Mouse (Mus musculus) heart, embryonic 12.5 days (tissue): ENCODE results near the gene Rin2. TPM values are rescaled to one million over a fixed set of nuclear protein-coding genes. Genes with fewer than 3 reads are reported as not detected.

ENCODE experiments used
- ATAC-seq: fragments of 200-750 bp; cut with Nextera tagmentation; 2 replicates; pipeline ENCODE4 v1.8.0; 2017; ENCODE audit warnings: moderate TSS enrichment, moderate library complexity; ENCODE audit not compliant: insufficient number of reproducible peaks, low FRiP score
- H3K27ac ChIP-seq: fragments of 300-500 bp; sonication (generic); 2 replicates; pipeline ENCODE4 v1.5.1; 2016; ENCODE audit warnings: mild to moderate bottlenecking, moderate library complexity; ENCODE audit not compliant: poor library complexity, severe bottlenecking
- H3K27me3 ChIP-seq: fragments of 300-500 bp; sonication (generic); replicated peaks from 2 replicates; pipeline ENCODE4 v1.6.1; 2016; ENCODE audit warnings: mild to moderate bottlenecking, moderate library complexity
- H3K36me3 ChIP-seq: fragments of 300-500 bp; sonication (generic); 2 replicates; pipeline ENCODE4 v1.6.1; 2016; ENCODE audit warnings: mild to moderate bottlenecking, moderate library complexity
- H3K4me1 ChIP-seq: fragments of 300-500 bp; sonication (generic); replicated peaks from 2 replicates; pipeline ENCODE4 v1.6.1; 2016; ENCODE audit warnings: mild to moderate bottlenecking
- H3K4me2 ChIP-seq: fragments of 300-500 bp; sonication (generic); 2 replicates; pipeline ENCODE4 v1.6.1; 2016; ENCODE audit warnings: mild to moderate bottlenecking, moderate library complexity
- H3K4me3 ChIP-seq: fragments of 300-500 bp; sonication (generic); 2 replicates; pipeline ENCODE4 v1.5.1; 2016; ENCODE audit warnings: mild to moderate bottlenecking
- H3K9ac ChIP-seq: fragments of 300-500 bp; sonication (generic); 2 replicates; pipeline ENCODE4 v1.6.1; 2016; ENCODE audit warnings: mild to moderate bottlenecking, moderate library complexity
- H3K9me3 ChIP-seq: fragments of 300-500 bp; sonication (generic); replicated peaks from 2 replicates; pipeline ENCODE4 v1.6.1; 2016; ENCODE audit warnings: mild to moderate bottlenecking, moderate library complexity
- WGBS: fragments of 180-500 bp; shearing (Covaris S2); methylation state at CpG from one replicate; pipeline ENCODE4 v1.1.7; 2016; 5-methylcytosine and 5-hydroxymethylcytosine counted together
- polyA plus RNA-seq: library from polyadenylated mRNA; unstranded; fragments of >200 nt; fragmentation: Nextera tagmentation; extraction: Ambion mirVana; gene quantifications from 2 replicates; pipeline ENCODE4 v1.2.1, GENCODE M21; 2016

Rin2 gene
- 19.0 and 22.7 TPM in 2 replicates for polyA plus RNA-seq

DNA sequence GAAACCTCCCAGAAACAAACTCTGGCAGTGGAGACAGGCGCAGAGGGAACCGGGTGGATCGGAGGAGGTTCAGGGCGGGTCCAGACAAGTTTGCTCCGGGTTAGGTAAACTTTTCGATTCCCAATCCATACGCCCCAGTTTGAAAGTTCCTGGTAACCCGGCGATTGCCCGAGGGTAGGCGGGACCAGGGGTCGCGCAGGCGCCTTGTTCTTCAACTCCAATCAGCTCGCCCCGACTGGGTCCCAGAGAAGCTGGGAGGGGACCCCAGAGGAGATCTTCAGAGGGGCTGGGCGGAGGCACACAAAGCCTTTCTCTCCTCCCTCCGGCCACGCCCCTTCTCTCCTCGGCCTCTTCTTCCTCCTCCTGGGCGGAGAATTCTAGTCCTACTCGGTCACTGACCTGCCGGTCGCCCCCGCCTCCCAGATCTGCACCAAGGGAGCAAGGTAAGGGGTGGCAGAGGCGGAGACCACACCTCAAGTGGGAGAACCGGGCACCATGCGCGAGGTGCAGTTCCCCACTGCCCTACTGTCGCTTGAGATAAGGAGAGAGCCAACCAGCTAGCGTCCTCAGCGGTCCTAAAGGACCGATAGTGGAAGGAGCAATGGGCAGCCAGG is at the start of gene Rin2:
Rin2 (plus strand) TSS at position 74 of the 614 bp plus-strand sequence.
- peak; percentile 86 for ATAC-seq
- H3K4me3 ChIP-seq = peak within 1 kb of the TSS; percentile 68
- no peaks in the 10 kb centered on the region for H3K27me3 ChIP-seq

DNA sequence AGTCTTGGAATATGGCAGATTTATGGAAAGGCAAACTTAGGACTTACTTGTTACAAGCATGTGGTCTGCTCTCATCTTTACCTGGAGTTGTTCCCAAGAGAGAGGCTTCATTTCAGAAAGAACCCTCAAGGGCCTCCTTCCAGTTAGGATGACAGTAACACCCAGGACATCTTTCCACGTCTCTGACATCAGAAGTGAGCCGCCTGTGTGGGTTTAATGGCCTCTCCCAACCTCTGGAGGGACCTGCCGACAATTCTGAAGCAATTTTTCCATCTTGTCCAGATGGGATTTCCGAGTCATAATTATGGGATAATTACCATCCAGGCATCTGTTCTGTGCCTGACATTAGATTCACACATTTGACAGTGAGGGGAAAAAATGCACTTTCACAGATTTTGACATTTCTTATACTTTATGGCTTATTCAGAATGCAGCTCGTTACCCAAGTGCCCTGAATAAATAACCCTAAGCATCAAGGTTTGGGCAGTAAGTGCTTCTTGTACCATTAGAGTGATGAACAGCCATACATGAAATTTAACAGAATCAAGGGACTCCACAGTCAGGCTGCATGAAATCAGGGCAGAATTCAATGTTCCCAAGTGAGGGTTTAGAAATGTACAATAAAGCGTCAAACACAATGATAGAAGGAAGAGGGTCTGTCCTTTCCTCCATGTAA is 43.8 kb upstream of the Rin2 start:
- Histone ChIP-seq H3K4me1 (no peaks in the 10 kb centered on the region; the same call in 1 of the 2 replicates), H3K4me2 (no peak overlapping the region), H3K9ac (no peak overlapping the region), H3K27ac (no peak overlapping the region), H3K9me3 (0 out of 2 replicates have a peak, but pooled peaks cover 2% of the 10 kb centered on the region), H3K27me3 (no peaks in the 10 kb centered on the region), H3K4me3 (no peak overlapping the region), H3K36me3 (no peaks in the 10 kb centered on the region)
- WGBS = 83% methylated on average over 6 of the region's 6 CpGs
- ATAC-seq = no peak

More for the DNA sequence above, at the start of gene Rin2:
- Histone ChIP-seq H3K9me3 (0 out of 2 replicates have a peak, but pooled peaks cover 3% of the 10 kb centered on the region), H3K9ac (peak within 1 kb of the TSS; percentile 75), H3K36me3 (no peaks in the 10 kb centered on the region), H3K4me1 (peaks cover 17% of the 10 kb centered on the region), H3K4me2 (peak within 1 kb of the TSS; percentile 93), H3K27ac (peak within 1 kb of the TSS; percentile 48)
- 0% methylated on average over 32 of the region's 33 CpGs for WGBS

DNA sequence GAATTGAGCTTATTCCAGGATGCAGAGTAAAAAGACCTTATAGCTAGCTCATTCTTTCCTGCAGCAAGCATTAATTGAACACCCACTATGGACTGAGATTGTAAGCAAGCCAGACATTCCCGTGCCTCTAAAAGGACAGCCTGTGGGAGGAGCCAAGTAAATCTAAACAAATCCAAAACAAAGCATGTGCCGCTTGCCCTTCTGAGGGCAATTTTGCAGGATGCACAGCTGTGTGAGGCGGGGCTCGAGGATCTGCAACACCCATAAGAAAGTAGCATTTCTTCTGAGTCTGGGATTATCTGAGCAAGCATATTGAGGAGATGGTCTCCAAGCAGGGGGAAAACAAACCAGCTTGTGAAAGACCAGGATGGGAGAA is 43.2 kb upstream of the Rin2 start:
- ATAC-seq = no peak
- H3K27ac ChIP-seq = no peak overlapping the region
- no peak overlapping the region for H3K9ac ChIP-seq
- no peaks in the 10 kb centered on the region; the same call in 1 of the 2 replicates for H3K4me1 ChIP-seq
- H3K36me3 ChIP-seq = no peaks in the 10 kb centered on the region
- 0 out of 2 replicates have a peak, but pooled peaks cover 2% of the 10 kb centered on the region for H3K9me3 ChIP-seq
- no peaks in the 10 kb centered on the region for H3K27me3 ChIP-seq
- no peak overlapping the region for H3K4me2 ChIP-seq
- H3K4me3 ChIP-seq = no peak overlapping the region
- 59% methylated on average over 4 of the region's 4 CpGs for WGBS

DNA sequence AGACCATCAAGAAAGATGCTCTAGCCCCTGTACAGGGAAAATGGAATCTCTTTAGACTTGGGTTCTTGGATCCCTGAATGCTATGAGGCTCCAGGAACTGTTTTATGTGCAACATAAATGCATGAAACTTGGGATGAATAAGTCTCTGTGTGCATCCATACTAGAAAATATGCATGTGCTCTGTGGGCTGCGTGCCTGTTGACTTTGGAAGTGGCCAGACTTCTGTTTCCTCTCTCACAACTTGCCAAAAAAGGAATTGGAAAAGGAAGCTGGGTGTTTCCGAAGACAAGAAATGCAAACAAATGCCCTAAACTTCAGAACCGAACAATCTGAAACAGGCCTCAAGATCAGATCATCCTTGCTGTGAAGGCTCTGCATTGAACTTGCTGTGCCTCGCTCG is 41.2 kb upstream of the Rin2 start:
- H3K27ac ChIP-seq = no peak overlapping the region

DNA sequence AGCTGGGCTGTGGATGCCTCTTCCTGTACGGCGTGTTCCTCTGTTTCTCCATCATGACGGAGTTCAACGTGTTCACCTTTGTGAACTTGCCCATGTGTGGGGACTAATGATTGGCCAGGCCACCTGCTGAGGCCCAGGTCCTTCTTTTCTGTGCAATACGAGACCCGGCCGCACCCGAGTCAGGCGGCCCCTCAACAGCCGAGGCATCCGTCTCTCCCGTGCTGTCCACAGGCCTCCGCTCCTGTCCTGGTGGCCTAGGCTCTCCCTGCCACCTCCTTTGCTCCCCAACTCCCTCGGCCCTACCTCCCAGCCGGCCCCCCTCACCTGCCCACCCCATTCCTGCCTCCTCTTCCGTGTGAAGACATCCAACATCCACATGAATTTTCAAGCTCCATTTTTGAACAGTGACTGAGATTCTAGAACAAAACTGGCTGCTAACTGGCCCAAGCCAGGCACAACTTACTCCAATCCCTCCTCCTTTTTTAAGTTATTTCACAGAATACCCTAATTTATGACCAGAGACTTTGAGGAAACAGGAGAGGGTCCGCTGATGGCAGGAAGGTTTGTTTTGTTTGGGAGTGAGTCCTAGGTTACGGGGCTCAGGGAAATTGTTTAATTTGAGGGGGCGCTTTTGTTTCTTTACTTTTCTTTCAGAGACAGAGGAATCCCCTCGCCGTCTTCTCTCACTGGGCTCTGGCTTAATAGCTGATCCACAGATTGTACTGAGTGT is 34.6 kb upstream of the Rin2 start:
- Histone ChIP-seq H3K4me1 (no peaks in the 10 kb centered on the region), H3K4me2 (no peak overlapping the region), H3K9ac (no peak overlapping the region), H3K9me3 (no peaks in the 10 kb centered on the region), H3K36me3 (no peaks in the 10 kb centered on the region), H3K27me3 (no peaks in the 10 kb centered on the region), H3K27ac (no peak overlapping the region), H3K4me3 (no peak overlapping the region)
- 83% methylated on average over 21 of the region's 21 CpGs for WGBS
- ATAC-seq = no peak

More for the DNA sequence above, 41.2 kb upstream of the Rin2 start:
- no peak overlapping the region for H3K4me2 ChIP-seq
- WGBS = 47% methylated on average over 5 of the region's 5 CpGs
- H3K9ac ChIP-seq = no peak overlapping the region
- no peaks in the 10 kb centered on the region for H3K27me3 ChIP-seq
- no peak overlapping the region for H3K4me3 ChIP-seq
- H3K9me3 ChIP-seq = 0 out of 2 replicates have a peak, but pooled peaks cover 2% of the 10 kb centered on the region
- no peak for ATAC-seq
- H3K4me1 ChIP-seq = no peaks in the 10 kb centered on the region; the same call in 1 of the 2 replicates
- H3K36me3 ChIP-seq = no peaks in the 10 kb centered on the region

DNA sequence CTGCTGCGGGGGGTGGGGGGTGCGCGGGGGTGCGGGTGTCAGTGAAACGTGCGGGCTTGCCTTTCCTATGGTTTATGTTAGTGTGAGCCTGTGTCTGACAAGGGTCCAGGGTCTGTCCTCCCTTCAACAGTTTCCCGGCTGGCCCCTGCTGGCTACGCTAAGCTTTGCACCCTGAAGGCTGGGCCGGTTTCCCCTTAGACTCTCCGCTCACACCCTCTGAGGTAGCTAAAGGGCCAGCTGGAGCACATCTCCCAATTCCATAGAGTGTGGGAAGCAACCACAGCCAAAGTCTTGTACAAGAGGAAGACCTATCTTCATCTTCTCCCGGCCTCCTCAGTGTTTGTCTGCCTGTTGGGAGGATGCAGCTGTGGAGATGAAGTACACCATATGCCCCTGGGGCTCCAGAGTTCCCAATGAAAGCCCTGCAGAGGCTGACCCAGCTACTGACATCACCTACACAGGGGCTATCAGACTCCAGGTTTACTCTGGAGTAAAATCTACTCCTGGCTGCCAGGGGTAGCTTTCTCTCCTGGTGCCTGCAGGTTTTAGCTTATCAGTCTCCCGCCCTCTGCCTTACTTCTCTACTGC is 19.5 kb upstream of the Rin2 start:
- H3K27me3 ChIP-seq = no peaks in the 10 kb centered on the region
- WGBS = 27% methylated on average over 12 of the region's 12 CpGs
- H3K9me3 ChIP-seq = no peaks in the 10 kb centered on the region
- H3K36me3 ChIP-seq = no peaks in the 10 kb centered on the region
- H3K9ac ChIP-seq = no peak overlapping the region
- H3K4me3 ChIP-seq = no peak overlapping the region
- ATAC-seq = 0 out of 2 replicates have a peak, but pooled peaks have one; percentile 42
- no peak overlapping the region for H3K4me2 ChIP-seq
- H3K4me1 ChIP-seq = 0 out of 2 replicates have a peak, but pooled peaks cover 13% of the 10 kb centered on the region
- H3K27ac ChIP-seq = no peak overlapping the region

DNA sequence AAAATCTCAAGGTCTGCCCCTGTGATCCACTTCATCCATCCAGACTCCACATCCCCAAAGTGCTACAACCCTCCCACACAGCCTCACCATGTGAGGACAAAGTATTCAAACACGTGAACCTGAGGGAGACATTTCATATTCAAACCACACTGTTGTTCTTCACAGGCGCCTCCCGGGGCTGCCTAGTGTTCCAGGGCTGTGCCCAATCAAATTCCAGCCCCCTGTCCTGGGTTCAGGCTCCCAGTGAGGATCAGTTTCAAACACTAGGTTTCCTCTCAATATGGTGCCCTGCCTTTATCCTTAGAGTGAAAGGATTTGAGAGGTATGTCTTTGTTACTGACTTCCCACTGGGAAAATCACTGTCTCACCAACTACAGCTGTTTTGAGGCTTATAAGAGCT is 18.9 kb upstream of the Rin2 start:
- Histone ChIP-seq H3K4me3 (no peak overlapping the region), H3K27me3 (no peaks in the 10 kb centered on the region), H3K9ac (no peak overlapping the region), H3K27ac (no peak overlapping the region), H3K4me2 (no peak overlapping the region), H3K4me1 (0 out of 2 replicates have a peak, but pooled peaks cover 13% of the 10 kb centered on the region), H3K9me3 (no peaks in the 10 kb centered on the region), H3K36me3 (no peaks in the 10 kb centered on the region)
- 66% methylated on average over 3 of the region's 3 CpGs for WGBS
- no peak for ATAC-seq

DNA sequence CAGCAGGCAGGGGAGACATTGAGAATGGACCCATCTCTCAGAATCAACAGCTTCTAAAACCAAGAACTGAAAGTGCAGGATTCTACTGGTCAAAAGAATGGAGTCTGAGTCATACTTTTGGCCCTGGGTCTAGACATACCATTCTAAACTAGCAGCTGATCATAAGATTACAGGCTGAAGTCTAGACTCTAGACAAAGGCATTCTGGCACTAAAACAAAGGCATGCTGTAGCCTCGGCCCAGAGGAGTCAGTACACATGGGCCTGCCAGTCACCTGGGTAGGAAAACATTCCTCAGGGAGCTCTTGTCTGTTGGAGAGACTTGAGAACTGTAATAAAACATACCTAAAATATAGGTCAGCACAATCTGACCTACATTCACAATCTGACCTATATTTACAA is 18.3 kb upstream of the Rin2 start:
- Histone ChIP-seq H3K4me2 (no peak overlapping the region), H3K9me3 (no peaks in the 10 kb centered on the region), H3K9ac (no peak overlapping the region), H3K27me3 (no peaks in the 10 kb centered on the region), H3K36me3 (no peaks in the 10 kb centered on the region), H3K27ac (no peak overlapping the region), H3K4me3 (no peak overlapping the region), H3K4me1 (0 out of 2 replicates have a peak, but pooled peaks cover 13% of the 10 kb centered on the region)
- whole genome bisulfite sequencing = 36% methylated on average over 1 of the region's 1 CpGs
- no peak for ATAC-seq

DNA sequence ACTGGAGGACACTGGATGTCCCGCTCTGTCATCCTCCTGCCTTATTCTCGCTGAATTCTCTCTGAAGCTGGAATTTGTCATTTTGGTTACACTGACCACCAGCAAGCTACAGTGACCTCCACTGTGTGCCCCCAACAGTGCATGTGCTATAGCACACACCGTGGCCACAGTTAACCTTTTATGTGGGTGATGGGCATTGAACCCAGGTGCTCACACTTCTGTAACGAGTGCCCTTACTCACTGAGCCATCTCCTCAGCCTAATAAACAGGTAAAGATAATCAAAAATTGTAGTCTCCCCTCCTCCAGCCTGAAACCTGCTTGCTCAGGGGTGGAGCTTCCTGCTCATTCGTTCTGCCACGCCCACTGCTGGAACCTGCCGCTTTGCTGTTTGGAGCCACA is 13.8 kb upstream of the Rin2 start:
- Histone ChIP-seq H3K27ac (no peak overlapping the region), H3K27me3 (no peaks in the 10 kb centered on the region), H3K4me2 (no peak overlapping the region), H3K9me3 (no peaks in the 10 kb centered on the region), H3K4me1 (0 out of 2 replicates have a peak, but pooled peaks cover 6% of the 10 kb centered on the region), H3K4me3 (no peak overlapping the region), H3K36me3 (no peaks in the 10 kb centered on the region), H3K9ac (no peak overlapping the region)
- no peak for ATAC-seq
- WGBS = 68% methylated on average over 7 of the region's 7 CpGs

DNA sequence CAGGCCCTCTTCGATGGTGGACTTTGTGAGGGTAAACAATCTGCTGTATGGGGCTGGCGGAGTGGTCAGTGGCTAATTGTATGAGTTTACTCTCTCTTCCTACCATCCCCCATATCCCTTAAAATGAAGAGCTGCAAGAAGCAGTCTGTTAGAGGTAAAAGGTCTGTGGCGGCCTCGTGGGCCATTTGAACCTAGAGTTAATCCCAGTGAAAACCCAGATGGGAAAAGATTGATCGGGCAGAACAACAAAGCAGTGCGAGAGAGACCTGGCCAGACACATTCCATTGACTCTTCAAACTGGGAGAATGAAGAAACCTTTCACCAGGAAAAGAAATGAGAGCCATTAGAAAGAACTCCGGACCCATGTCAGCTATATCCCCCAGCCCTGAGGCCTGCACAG is 11.1 kb upstream of the Rin2 start:
- no peak overlapping the region for H3K4me2 ChIP-seq

DNA sequence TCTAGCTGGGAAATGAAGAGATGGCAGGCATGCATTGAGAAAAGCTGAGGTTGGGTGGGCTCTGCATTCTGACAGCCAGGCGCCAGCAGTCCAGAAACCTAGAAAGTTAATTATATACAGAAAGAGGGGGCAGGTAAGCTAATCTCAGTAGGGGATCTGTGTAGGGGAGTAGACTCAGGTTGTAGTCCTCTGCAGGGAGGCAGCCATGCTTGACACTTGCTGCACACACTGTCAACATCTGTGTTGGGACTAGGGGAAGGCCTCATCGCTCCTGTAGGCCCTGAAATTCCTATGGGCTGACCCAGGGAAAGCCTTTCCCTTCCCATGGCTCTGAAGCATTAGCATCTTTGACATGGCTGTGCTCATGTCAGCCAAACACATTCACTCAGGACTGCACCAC is 10.7 kb upstream of the Rin2 start:
- Histone ChIP-seq H3K9me3 (no peaks in the 10 kb centered on the region), H3K4me2 (no peak overlapping the region), H3K27me3 (no peaks in the 10 kb centered on the region), H3K36me3 (no peaks in the 10 kb centered on the region), H3K9ac (no peak overlapping the region), H3K27ac (no peak overlapping the region), H3K4me3 (no peak overlapping the region), H3K4me1 (peaks cover 8% of the 10 kb centered on the region)
- 74% methylated on average over 2 of the region's 2 CpGs for WGBS
- ATAC-seq = no peak

More for the DNA sequence above, 11.1 kb upstream of the Rin2 start:
- no peak for ATAC-seq
- Histone ChIP-seq H3K27ac (no peak overlapping the region), H3K27me3 (no peaks in the 10 kb centered on the region), H3K9me3 (no peaks in the 10 kb centered on the region), H3K36me3 (no peaks in the 10 kb centered on the region), H3K9ac (no peak overlapping the region), H3K4me1 (peaks cover 8% of the 10 kb centered on the region), H3K4me3 (no peak overlapping the region)
- 84% methylated on average over 7 of the region's 7 CpGs for WGBS
